Mouse (Mus musculus) left cerebral cortex, postnatal 4 days (tissue): Measurements from ENCODE around the gene Siae. TPM values are rescaled to one million over a fixed set of nuclear protein-coding genes. Genes with fewer than 3 reads are reported as not detected.

Source experiments
- DNase-seq: peaks from one replicate; pipeline ENCODE4 v3.0.0-alpha.2; 2022
- intact Hi-C: fragments of 180-260 bp; cut with DNase I; formaldehyde crosslinking; loops from one replicate; pipeline ENCODE4 v1.15.1; 2025
- total RNA-seq, 2 experiments: library from RNA; stranded (reverse); gene quantifications; 2 replicates each; pipeline ENCODE4 v1.2.3; 2021

The Siae gene
- total RNA-seq, result 10 to 100 TPM; 10.5 to 11.1 TPM

DNA sequence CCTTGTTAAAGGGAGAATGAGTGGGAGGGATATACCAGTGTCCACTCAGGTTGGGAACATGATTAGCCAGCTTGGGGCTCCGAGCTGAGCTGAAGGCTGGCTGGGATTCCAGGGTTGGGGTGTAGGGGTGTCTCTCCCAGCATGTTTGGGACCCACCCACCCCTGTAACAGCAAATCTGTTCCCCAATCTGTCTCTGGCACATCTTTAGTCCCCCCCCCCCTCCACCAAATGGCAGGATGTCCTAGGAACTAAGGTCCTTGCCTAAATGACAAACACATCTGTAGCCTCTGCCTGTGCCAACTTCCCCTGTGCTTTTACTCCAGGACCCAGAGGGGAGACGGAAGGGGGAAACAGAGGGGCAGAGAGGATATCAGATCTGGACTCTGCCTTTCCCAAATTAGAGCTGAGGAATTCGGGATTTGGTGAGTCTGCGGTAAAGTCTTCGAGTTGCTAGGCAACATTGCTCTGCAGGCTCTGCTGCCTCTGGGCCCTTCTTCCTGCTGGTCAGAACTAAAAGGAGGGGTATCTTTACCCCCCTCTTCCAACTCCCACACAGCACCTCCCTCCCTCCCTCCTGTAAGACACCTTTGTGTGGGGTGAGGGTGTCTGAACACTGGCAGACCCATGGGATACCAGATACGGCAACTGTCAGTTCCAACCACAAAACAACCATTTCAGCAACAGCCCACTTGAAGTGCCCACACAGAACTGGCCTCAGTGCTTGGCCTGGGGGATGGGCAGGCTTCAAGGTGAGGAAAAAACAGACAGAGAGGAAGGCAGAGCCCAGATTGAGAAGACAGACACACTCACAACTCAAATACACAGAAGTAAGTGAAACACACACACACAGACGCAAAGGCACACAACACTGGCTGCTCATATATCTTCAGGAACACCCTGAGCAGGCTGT lies at the start of gene Siae:
Siae (plus strand) TSS at position 861 of the 911 bp plus-strand sequence.
- no peak for DNase-seq
- intact Hi-C loops, result loop anchor here (10.0 kb wide), 2 partner anchors 60 to 380 kb away; partner anchors contain the start of gene Spa17

DNA sequence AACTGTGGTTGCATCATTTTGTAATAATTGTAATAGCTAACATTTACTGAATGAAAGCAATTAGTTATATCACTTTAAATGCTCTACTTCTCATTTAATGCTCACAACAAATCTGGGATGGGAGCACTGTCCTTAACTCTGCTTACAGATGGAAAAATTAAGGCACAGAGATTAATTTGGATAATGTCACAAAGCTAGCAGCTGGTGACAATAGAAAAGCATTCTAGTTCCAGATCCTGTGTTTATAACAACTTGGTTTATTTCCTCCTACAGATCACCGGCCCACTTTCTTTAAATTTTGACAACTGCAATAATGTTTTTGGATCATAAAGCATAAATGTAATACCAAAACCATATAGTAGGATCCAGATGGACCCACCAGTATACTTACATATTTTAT lies 49.5 kb upstream of the Siae start:
- no peak for DNase-seq
- intact Hi-C loops, result no loop called here

DNA sequence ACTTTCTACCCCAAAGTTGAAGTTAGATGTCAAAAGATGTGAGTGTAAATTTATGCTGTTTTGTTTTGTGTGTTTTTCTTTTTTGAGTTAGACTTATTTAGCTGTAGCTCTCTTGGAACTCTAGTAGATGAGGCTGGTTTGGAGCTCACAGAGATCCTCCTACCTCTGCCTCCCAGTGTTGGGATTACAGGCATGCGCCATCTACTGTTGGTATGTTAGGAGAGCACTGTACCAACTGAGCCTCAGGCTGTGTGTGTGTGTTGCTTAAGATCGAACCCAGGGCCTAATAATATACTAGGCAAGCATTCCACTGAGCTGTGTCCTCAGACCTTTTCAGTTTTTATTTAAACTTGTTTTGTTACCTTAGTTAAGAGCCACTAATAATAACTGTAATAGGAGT lies 43.4 kb upstream of the Siae start:
- no peak for DNase-seq
- intact Hi-C loops, result no loop called here

DNA sequence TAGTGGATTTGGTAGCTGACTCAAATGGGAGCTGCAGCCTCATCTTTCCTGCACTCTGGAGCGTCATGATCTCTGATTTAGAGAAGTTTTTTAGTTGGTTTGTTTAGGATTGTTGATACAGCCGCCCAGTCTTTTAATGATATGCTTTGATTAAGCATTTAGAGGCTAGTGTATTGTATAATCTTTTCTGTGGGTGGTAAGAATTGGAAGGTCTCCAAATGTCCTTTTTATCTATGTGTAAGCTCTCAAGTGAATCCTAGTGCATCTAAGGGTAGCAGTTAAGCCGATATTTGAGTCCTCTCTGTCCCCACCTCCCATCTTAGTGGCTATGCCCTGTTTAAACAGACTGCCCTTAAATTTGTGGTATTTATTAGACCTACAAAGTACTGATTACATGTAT lies 41.0 kb upstream of the Siae start:
- intact Hi-C loops, result no loop called here
- no peak for DNase-seq

DNA sequence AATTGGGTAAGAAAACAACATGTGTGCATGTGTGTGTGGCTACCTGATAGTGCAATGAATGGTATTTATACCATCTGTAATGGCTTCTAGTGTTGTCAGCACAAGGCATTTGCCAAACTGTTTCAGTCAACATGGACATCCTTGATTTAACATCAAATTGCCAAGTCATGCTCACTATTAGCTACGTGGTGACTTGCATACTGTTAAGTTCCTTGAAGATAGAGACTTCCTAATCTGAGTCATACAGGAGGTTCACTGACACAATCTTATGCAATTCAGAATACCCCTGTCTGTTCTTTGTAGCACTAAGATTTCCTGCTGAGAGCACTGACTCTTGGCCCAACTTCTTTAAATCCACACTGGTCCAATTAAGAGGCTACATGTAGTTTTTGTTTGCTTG lies 38.0 kb upstream of the Siae start:
- DNase-seq, result no peak
- intact Hi-C loops, result no loop called here

DNA sequence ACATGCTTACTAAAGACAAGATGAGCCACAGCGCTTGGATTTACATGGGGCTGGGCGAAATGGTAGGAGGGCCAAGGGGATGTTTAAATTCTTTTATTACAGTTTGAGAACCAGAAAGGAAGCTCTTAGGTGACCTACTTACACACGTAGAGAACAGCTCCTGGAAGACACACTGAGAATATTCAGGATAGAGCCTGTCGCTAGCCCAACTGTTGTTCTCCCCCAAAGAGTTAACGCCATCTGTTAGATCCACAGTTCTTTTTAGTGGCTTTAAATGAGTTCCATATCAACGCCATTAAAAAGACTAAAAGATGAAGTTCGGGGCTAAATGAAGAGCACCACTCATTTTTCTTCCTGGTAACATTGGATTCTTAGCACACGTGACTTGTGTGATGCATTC lies 36.5 kb upstream of the Siae start:
- no peak for DNase-seq
- intact Hi-C loops, result no loop called here

DNA sequence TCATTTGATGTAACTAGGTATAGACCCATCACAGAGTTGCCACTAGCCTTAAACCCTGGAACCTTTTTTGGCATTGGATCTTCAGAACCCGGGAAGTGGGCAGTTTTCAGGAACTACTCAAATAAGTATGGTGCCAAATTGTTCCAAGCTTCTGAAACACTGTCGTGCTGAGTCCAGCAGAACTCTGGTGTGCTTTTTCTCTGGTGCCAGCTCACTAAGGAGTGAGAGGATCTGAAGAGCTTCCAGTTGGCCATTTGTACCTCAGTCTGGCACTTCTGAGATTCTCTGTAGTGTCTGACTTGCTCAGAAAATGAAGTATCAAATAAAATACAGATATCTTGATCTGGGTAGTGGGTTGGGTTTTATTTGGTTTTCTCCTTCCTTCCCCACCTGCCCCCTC lies 35.5 kb upstream of the Siae start:
- intact Hi-C loops, result no loop called here
- DNase-seq, result no peak

DNA sequence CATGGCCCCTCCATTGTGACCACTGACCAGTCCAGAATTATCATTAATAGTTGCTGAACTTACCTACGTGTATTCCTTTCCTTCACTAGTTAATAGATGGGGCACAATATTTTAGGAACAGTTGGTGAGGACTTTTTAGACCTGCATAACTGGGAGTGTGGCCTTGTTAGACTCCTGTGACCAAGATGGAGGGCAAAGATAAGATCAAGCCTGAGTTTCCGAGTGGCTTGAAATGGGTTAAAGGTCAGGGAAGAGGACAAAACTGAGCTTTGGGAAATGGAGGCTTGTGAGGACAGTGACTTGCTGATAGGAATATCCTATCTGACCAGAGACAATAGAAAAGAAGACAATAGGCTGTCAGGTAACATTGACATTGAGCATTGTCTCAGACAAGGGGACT lies 30.0 kb upstream of the Siae start:
- intact Hi-C loops, result no loop called here
- DNase-seq, result no peak

DNA sequence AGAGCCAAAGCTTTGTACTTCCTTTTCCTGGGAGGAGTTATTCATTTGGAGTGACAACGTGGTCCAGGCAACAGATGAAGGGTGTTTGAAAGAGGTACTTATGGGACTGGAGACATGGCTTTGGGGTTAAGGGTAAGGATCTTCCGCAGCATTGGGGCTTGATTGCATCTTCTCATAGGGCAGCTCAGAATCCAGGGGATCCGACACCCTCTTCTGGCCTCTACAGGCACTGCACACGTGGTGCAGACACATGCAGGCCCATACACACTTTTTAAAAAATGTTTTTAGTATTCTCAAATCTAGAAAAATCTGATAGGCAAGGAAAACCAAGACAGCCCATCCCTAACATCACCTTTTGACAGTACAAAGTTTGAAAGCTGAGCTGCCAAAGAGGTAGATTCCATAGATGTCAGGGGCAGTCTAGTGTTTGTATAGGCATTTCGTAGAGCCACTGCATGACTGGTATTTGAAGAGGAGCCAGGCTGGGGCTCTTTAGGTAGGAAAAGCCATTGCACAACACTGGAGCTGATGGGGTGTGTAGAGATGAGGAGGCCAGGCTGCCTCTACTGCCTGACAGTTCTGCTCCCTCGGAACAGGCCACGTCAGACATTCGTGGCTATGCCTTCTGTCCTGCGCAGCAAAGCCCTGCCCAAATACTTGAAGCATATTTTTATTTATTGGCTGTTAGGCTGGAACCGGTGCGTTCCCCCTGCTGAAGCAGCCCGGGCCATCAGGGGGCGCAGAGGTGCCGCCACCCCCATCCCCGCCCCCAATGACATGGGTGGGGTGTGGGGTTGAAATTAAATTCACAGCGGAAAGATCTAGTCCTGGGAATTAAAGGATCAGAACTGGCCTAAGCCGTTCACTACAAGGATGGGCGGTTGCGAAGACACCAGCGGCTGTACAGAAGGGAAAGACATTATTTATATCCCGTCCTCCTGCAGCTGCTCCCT lies 28.8 kb upstream of the Siae start:
- no peak for DNase-seq
- intact Hi-C loops, result no loop called here

DNA sequence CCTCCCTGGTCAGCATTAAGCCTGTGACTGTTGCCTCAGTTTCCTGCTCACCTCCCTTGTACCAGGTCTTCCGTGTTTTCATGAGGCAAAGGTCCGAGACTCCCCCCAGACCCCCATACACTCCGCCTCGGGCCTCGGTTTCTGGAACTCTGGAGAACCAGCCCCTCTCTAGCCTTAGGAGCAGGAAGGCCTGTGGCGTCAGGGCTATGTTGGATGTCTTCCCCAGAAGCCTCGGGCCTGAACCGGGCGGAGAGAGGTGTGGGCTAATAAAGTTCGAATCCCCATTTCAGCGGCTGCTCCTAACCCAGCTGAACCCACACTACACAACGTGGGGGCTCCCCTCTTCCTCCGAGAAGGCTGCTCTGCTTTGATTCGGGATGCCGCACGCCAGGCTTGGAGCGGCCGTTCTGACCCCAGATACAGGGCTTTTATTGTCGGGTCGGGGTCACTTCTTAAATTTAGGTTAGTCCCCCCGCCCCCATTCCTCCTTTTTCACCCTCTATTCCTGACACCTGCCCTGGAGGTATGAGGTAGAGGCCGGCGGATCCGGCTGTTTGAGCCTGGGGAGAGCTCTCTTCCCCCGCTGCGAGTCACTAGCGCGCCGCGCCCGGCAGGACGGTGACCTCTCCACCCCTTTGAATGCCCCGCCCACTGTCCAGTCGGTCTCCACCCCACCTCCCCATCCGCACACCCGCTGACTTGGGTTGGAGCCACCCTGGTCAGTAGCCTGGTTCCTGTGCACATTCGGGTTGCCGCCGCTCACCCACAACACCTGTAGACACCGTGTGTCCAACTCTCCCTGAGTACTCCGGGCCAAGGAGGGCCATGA lies 27.9 kb upstream of the Siae start, which contains the start of gene Esam:
Esam (plus strand) TSS at position 683 of the 829 bp plus-strand sequence.
- no peak for DNase-seq
- intact Hi-C loops, result no loop called here

DNA sequence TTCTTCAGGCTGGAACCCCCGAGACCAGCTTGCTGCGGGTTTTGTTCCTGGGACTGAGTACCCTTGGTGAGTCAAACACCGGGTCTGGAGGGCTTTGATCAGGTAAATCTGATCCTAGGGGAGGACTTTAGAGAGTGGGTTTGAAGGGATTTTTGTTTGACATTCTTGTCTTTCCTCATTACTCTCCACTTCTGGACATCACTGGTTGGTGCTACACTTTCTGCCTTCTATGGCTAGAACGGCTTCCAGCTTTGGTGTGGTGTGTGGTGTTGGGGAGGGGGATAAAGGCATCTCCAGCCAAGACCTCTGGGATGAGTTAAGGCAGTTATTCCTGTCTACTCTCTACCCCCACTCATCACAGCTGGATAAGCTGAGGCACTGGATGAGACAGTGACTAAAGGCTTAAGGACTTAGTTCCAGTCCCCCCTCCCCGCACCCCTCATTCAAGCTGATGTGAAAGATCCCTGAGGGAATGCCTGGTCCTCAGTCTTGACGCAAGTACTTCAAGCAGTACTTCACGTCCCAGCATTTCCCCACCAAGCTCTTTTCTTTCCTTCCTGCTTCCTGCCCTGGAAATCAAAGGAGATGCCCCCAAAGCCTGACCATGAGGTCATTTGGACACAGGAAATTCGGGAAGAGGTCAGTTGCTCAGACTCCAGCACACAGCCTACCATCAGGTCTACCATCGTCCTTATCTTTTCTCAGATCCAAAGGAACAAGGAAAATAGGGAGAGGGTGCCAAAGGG lies 27.1 kb upstream of the Siae start:
- intact Hi-C loops, result no loop called here
- no peak for DNase-seq

DNA sequence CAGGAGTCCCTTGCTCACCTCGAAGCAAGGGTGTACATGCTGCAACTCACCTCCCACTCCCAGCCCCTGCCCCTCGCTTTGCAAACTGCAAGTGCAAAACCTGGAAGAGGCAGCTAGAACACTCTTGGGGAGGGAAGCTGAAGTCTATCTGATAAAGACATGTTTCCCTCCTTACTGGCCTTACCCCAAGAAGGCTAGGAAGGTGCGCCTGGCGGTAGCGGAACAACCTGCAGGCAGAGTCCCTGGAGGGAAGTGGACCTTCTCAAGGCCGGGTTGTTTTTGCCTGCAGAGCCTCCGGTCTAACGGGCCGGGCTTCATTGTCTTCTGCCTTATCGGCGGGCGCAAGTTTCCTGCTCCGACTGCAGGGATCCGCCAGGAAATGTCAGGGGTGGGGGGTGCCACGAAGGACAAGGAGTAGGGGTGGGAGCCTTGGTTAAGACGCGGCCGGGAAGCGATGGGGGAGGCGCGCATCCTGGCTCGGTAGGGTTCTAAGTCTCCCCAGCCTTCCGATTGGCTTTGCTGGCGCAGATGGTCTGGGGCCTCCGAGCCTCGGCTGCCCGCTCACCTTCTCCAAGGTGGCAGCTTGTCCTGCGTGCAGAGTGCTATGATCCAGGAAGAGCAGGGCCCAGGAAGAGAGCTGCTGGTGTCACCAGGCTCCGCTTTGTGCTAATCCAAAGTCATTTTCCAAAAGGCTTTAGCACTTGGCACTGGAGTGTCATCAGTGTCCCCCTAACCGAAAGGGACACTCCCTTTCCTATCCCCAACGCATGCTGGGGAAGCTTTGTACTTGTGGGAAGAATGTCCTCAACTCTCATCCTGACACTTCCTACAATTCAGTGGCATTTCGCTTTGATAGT lies 25.2 kb upstream of the Siae start:
- DNase-seq, result peak; percentile 18
- intact Hi-C loops, result no loop called here

DNA sequence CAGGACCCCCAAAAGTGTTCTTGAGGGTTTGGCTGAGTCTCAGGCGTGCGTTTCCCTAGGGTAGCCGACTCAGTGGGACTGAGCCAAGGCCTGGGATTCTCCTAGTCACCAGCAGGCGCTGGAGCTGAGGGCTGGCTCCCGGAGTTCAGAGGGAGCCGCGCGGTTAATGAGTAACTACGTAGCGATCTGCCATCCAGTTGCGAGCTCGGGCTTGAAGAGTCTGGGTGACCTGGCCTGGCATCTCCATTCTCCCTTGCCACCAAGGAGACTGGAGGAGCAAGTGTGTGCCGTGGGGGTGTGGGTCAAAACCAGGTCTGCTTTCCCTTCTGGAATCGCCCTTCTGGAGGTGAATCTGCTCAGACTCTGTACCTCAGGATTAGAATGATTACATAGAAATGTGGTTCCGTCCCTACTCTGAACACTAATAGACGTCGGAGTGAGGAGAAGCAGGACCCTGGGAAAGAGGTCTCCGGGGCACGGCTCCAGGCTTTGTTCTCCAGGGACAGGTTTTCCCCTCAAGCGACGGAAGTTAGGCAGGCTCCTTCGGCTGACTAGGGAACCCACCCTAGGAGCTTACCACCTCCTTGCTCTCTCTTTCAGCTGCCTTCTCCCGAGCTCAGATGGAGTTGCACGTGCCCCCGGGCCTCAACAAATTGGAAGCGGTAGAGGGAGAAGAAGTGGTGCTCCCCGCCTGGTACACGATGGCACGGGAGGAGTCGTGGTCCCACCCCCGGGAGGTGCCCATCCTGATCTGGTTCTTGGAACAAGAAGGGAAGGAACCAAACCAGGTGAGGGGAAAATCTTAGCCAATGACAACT lies 24.4 kb upstream of the Siae start:
- DNase-seq, result peak; percentile 38
- intact Hi-C loops, result no loop called here

DNA sequence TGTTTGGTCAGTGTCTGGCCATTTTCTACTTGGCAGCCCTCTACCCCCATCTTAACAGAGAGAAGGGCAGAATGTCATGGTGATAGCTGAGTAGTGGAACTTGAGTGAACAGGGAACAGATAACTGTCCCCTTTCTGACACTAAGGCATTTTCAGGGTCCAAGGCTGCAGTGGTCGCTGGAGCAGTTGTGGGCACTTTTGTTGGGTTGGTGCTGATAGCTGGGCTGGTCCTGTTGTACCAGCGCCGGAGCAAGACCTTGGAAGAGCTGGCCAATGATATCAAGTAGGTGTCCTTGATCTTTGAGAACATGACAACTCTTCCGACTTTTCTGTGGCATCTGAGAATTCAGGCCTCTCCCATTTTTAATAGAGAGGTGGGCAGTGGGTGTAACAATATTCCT lies 18.6 kb upstream of the Siae start:
- intact Hi-C loops, result no loop called here

DNA sequence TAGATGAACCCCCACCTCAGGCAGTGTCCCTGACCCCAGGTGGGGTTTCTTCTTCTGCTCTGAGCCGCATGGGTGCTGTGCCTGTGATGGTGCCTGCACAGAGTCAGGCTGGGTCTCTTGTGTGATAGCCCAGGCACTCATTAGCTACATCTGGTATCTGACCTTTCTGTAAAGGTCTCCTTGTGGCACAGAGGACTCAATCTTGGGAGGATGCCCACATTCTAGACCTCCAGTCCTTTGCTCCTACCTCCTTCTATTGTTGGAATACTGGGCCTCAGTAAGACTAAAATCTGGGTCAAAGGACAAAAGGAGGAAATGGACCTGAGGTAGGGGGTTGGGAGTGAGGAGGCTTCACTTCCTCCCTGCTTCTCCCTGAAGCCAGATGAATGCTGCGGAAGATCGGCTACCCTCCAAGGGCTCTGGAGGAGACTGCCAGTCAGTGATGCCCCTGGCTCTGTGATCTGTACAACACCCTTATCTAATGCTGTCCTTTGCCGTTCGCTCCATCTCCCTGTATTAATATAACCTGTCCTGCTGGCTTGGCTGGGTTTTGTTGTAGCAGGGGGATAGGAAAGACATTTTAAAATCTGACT lies 17.7 kb upstream of the Siae start:
- intact Hi-C loops, result no loop called here
- no peak for DNase-seq

More for the DNA sequence above, 18.6 kb upstream of the Siae start:
- DNase-seq, result no peak

DNA sequence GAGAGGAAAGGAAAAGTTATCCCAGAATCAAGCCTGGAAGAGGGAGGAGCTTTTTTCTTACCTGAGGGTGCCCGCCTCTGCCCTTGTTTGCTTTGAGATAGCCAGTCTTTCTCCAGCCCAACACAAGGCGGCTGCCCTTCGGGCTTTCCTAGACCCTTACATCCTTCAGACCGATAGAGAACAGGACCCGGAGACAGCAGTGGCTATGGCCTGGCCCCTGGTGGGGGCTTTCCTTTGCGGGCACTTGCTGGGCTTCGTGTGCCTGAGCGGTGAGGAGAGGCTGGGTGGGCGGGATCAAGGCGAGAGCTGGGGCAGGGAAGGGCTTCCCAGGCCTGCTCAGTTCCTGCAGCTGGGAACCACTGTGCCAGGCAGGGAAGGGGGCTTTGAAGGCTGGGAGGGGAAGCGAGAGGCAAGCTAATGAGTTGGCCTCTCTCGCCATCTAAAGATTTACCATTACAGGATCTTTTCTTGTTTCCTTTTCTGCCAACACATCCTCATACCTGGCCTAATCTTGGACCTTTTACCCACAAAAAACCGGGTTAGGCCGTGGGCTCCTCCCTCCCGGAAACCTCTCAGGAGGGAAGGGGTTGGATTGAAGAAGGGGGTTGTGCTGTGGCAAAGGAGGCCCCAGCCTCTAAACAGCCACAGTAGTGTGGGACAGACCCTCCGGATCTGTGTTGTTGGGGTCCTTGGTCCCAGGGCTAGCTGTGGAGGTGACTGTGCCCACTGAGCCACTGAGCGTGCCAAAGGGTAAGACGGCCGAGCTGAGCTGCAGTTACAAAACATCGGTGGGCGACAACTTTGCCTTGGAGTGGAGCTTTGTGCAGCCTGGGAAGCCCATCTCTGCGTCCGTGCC lies 16.1 kb upstream of the Siae start, which contains the start of gene Vsig2:
Vsig2 (plus strand) TSS at position 86 of the 856 bp plus-strand sequence.
- intact Hi-C loops, result no loop called here
- DNase-seq, result no peak

DNA sequence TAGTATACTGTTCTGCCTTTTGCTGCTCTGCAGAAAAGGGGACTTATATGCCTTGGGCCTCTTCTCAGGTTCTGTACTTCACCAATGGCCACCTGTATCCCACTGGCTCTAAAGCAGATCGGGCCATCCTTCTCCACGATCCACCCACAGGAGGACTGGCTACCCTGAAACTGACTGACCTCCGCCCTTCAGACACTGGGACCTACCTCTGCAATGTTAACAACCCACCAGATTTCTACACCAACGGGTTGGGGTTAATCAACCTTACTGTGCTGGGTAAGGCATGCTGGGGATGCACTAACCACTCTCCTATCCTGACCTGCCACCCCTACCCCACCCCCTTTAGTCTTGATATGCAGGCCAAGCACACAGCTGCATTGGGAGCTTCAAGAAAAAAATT lies 15.3 kb upstream of the Siae start:
- no peak for DNase-seq
- intact Hi-C loops, result no loop called here
